Mouse (Mus musculus) induced T-regulatory cell, adult 2 months (primary cell): Measurements from ENCODE around the gene Sgta.

Source experiments
- DNase-seq: peaks from one replicate; pipeline ENCODE4 v3.0.0-alpha.2; 2012; ENCODE audit warnings: low read depth

Sgta gene

GRCm38 (mm10) chr10:81019687-81020086, 40.3 kb downstream of the Sgta start:
- no peak for DNase-seq

GRCm38 (mm10) chr10:81018326-81018725, 41.7 kb downstream of the Sgta start:
- peak; percentile 59 for DNase-seq

- DNase-seq = peak; percentile 82
Measured at GRCm38 (mm10) chr10:81016645-81017044, 43.3 kb downstream of the Sgta start.

GRCm38 (mm10) chr10:81015666-81016065, 44.3 kb downstream of the Sgta start:
- no peak for DNase-seq

GRCm38 (mm10) chr10:81014393-81015384, 45.3 kb downstream of the Sgta start, which contains the start of gene Gng7:
Gene Gng7, minus strand, starts transcription at chr10:81014945.
- peak; percentile 93 for DNase-seq

GRCm38 (mm10) chr10:81010851-81011250, 49.1 kb downstream of the Sgta start:
- DNase-seq = no peak

GRCm38 (mm10) chr10:81007240-81007639, 52.7 kb downstream of the Sgta start:
- DNase-seq = no peak

- no peak for DNase-seq
Measured at GRCm38 (mm10) chr10:81006005-81006677, 53.8 kb downstream of the Sgta start.

- peak; percentile 35 for DNase-seq
Measured at GRCm38 (mm10) chr10:81001161-81001560, 58.8 kb downstream of the Sgta start.

GRCm38 (mm10) chr10:81000197-81001062, 59.6 kb downstream of the Sgta start:
- peak; percentile 53 for DNase-seq

GRCm38 (mm10) chr10:80999362-81000196, 60.4 kb downstream of the Sgta start:
- DNase-seq = peak; percentile 93

GRCm38 (mm10) chr10:80998778-80999177, 61.2 kb downstream of the Sgta start:
- DNase-seq = peak; percentile 80

- DNase-seq = no peak
Measured at GRCm38 (mm10) chr10:80998021-80998420, 62.0 kb downstream of the Sgta start.

GRCm38 (mm10) chr10:80997332-80997731, 62.6 kb downstream of the Sgta start:
- DNase-seq = peak; percentile 59

- no peak for DNase-seq
Measured at GRCm38 (mm10) chr10:80996501-80996900, 63.5 kb downstream of the Sgta start.

- peak; percentile 88 for DNase-seq
Measured at GRCm38 (mm10) chr10:80995091-80995632, 64.8 kb downstream of the Sgta start.

- DNase-seq = no peak
Measured at GRCm38 (mm10) chr10:80994621-80995020, 65.4 kb downstream of the Sgta start.
